Mouse (Mus musculus): ENCODE measurements at regions not wholly inside any gene's neighbourhood (a gene's known extent, or its start where the extent isn't known, plus 50 kb on each side); places are given as distances from the start of the nearest gene placed in this dataset.

GRCm38 (mm10) chr3:35306013-35306412 lies 447.9 kb upstream of the Atp11b start:
- in situ Hi-C loops (cut with MboI, MseI), result no loop called here

- in situ Hi-C loops (cut with MboI, MseI), result no loop called here
Observed at GRCm38 (mm10) chr3:35314177-35314576, 439.7 kb upstream of the Atp11b start.

- in situ Hi-C loops (cut with MboI, MseI), result no loop called here
Observed at GRCm38 (mm10) chr3:35315162-35315561, 438.7 kb upstream of the Atp11b start.

GRCm38 (mm10) chr3:35318348-35318747 lies 435.6 kb upstream of the Atp11b start:
- in situ Hi-C loops (cut with MboI, MseI), result no loop called here

GRCm38 (mm10) chr3:35320844-35321393 lies 433.0 kb upstream of the Atp11b start:
- in situ Hi-C loops (cut with MboI, MseI), result loop anchor here in 1 of 2 experiments (10.0 kb wide), 1 partner anchor 676 kb away; no protein-coding TSS in a partner anchor

GRCm38 (mm10) chr3:35321991-35322390 lies 431.9 kb upstream of the Atp11b start:
- in situ Hi-C loops (cut with MboI, MseI), result loop anchor here in 1 of 2 experiments (10.0 kb wide), 1 partner anchor 677 kb away; no protein-coding TSS in a partner anchor

- in situ Hi-C loops (cut with MboI, MseI), result loop anchor here in 1 of 2 experiments (10.0 kb wide), 1 partner anchor 678 kb away; no protein-coding TSS in a partner anchor
Observed at GRCm38 (mm10) chr3:35322899-35323298, 431.0 kb upstream of the Atp11b start.

- in situ Hi-C loops (cut with MboI, MseI), result loop anchor here in 1 of 2 experiments (10.0 kb wide), 1 partner anchor 679 kb away; no protein-coding TSS in a partner anchor
Observed at GRCm38 (mm10) chr3:35323450-35324077, 430.3 kb upstream of the Atp11b start.

GRCm38 (mm10) chr3:35324186-35324585 lies 429.7 kb upstream of the Atp11b start:
- in situ Hi-C loops (cut with MboI, MseI), result loop anchor here in 1 of 2 experiments (10.0 kb wide), 1 partner anchor 679 kb away; no protein-coding TSS in a partner anchor

- in situ Hi-C loops (cut with MboI, MseI), result no loop called here
Observed at GRCm38 (mm10) chr3:35332534-35333272, 421.2 kb upstream of the Atp11b start.

GRCm38 (mm10) chr3:35334017-35334416 lies 419.9 kb upstream of the Atp11b start:
- in situ Hi-C loops (cut with MboI, MseI), result no loop called here

- in situ Hi-C loops (cut with MboI, MseI), result no loop called here
Observed at GRCm38 (mm10) chr3:35334546-35334945, 419.4 kb upstream of the Atp11b start.

- in situ Hi-C loops (cut with MboI, MseI), result loop anchor here in 1 of 2 experiments (5.0 kb wide), 1 partner anchor 1369 kb away; no protein-coding TSS in a partner anchor
Observed at GRCm38 (mm10) chr3:35335837-35336236, 418.1 kb upstream of the Atp11b start.

- in situ Hi-C loops (cut with MboI, MseI), result no loop called here
Observed at GRCm38 (mm10) chr3:35340525-35340924, 413.4 kb upstream of the Atp11b start.

- in situ Hi-C loops (cut with MboI, MseI), result no loop called here
Observed at GRCm38 (mm10) chr3:35340935-35341800, 412.7 kb upstream of the Atp11b start.

- in situ Hi-C loops (cut with MboI, MseI), result no loop called here
Observed at GRCm38 (mm10) chr3:35341840-35342239, 412.1 kb upstream of the Atp11b start.

- in situ Hi-C loops (cut with MboI, MseI), result no loop called here
Observed at GRCm38 (mm10) chr3:35342584-35342983, 411.3 kb upstream of the Atp11b start.

- in situ Hi-C loops (cut with MboI, MseI), result no loop called here
Observed at GRCm38 (mm10) chr3:35343936-35344335, 410.0 kb upstream of the Atp11b start.

GRCm38 (mm10) chr3:35349114-35349513 lies 404.8 kb upstream of the Atp11b start:
- in situ Hi-C loops (cut with MboI, MseI), result no loop called here

GRCm38 (mm10) chr3:35353442-35353841 lies 400.5 kb upstream of the Atp11b start:
- in situ Hi-C loops (cut with MboI, MseI), result no loop called here

- in situ Hi-C loops (cut with MboI, MseI), result no loop called here
Observed at GRCm38 (mm10) chr3:35353920-35354319, 400.0 kb upstream of the Atp11b start.

All from T-helper 17 cell (primary cell).